Mouse (Mus musculus) megakaryocyte-erythroid progenitor cell, adult 5 weeks (primary cell): ENCODE measurements around the gene Gm11563. TPM values are rescaled to one million over a fixed set of nuclear protein-coding genes. Genes with fewer than 3 reads are reported as not detected.

ENCODE experiments used
- polyA plus RNA-seq: library from polyadenylated mRNA; stranded (reverse); fragments of >175 nt; gene quantifications from 2 replicates; pipeline ENCODE4 v1.2.3, GENCODE M21; 2012

Gm11563 gene
- polyA plus RNA-seq = not detected in 2 replicates

DNA sequence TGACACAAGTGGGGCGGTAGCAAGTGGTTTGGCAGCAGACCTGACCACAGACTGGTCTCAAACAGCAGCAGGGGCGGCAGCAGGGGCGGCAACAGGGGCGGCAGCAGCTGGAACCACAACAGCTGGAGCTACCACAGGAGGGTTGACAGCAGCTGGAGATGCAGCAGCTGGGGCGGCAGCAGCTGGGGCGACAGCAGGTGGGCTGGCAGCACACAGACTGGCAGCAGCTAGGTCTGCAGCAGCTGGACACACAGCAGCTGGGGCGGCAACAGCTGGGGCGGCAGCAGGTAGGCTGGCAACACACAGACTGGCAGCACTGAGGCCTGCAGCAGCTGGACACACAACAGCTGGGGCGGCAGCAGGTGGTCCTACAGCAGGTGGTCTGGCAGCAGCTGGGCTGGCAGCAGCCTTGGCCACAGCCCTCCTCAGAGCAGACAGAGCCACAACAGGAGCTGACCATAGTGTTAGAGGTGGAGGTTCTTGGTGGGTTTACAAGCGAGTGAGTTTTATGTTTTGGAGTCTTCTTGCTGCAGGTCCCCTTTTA lies at the start of gene Gm11563:
Gm11563 (minus strand) TSS at position 494 of the 544 bp plus-strand sequence.

DNA sequence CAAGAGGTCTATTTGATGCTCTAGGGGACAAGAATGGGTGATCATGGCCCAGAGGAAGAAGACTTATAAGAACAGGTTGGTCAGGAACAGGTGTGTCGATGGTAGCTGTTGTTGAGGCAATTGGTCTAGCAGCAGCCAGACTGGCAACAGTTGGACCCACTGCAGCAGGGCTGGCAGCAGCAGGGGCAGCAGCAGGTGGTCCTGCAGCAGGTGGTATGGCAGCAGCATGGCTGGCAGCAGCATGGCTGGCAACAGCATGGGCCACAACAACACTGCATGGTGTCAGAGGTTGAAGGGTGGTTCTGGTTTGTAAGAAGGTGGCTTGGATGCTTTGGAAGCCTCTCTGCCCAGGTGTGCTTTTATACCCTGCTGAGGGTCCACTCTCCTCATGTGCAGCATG lies 31.7 kb upstream of the Gm11563 start, which contains the start of gene Gm14190:
Gm14190 (minus strand) TSS at position 278 of the 400 bp plus-strand sequence.

DNA sequence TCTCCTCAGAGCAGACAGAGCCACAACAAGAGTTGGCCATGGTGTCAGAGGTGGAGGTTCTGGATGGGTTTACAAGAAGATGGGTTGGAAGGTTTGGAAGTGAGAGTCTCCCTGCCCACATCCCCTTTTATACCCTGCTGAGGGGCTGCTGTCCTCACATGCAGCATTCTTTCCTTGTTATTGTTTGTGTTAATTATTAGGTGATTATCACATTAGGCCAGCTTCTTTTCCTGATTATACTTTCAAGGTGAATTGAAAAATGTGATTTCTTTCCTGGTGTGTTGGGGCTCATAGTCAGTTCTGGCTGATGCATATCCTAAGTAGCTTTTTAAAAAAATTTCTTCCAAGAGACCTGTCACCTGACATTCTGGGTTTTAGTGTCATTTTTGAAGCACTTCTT lies 7.1 kb upstream of the Gm11563 start, which contains the start of gene Krtap4-6:
Krtap4-6 (minus strand) TSS at position 101 of the 400 bp plus-strand sequence.

DNA sequence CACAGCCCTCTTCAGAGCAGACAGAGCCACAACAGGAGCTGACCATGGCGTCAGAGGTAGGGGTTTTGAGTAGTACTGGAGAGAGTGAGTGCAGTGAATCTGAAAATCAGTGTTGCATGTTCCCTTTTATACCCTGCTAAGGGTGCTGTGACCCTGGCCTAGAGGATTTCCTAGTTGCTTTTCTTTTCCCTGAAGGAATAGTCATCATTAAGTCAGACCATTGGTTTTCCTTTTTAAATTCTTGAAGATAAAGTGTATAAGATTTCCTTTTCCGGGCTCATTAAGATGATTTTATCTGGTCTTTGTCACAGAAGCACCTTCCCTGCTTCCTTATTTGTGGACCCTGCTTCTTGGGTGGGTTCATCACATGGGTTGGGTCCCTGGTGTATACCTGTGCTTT lies 8.6 kb downstream of the Gm11563 start, which contains the start of gene Gm11555:
Gm11555 (minus strand) TSS at position 101 of the 400 bp plus-strand sequence.

DNA sequence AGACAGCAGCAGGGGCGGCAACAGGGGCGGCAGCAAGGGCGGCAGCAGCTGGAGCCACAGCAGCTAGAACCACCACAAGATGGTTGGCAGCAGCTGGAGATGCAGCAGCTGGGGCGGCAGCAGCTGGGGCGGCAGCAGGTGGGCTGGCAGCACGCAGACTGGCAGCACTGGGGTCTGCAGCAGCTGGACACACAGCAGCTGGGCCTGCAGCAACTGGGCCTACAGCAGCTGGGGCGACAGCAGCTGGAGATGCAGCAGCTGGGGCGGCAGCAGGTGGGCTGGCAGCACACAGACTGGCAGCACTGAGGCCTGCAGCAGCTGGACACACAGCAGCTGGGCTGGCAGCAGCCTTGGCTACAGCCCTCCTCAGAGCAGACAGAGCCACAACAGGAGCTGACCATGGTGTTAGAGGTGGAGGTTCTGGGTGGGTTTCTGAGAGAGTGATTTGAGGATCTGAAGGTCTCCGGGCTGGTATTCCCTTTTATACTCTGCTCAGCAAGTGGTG lies 15.1 kb downstream of the Gm11563 start, which contains the start of gene Krtap4-7:
Krtap4-7 (minus strand) TSS at position 455 of the 505 bp plus-strand sequence.

DNA sequence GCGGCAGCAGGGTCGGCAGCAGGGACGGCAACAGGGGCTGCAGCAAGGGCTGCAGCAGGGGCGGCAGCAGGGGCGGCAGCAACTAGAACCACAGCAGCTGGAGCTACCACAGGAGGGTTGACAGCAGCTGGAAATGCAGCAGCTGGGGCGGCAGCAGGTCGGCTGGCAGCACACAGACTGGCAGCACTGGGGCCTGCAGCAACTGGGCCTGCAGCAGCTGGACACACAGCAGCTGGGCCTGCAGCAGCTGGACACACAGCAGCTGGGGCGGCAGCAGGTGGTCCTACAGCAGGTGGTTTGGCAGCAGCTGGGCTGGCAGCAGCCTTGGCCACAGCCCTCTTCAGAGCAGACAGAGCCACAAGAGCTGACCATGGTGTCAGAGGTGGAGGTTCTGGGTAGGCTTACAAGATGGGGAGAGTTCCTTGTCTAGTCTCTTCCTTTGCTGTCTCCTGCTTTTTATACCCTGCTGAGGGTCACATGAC lies 24.1 kb downstream of the Gm11563 start, which contains the start of gene Krtap4-2:
Krtap4-2 (minus strand) TSS at position 432 of the 482 bp plus-strand sequence.

DNA sequence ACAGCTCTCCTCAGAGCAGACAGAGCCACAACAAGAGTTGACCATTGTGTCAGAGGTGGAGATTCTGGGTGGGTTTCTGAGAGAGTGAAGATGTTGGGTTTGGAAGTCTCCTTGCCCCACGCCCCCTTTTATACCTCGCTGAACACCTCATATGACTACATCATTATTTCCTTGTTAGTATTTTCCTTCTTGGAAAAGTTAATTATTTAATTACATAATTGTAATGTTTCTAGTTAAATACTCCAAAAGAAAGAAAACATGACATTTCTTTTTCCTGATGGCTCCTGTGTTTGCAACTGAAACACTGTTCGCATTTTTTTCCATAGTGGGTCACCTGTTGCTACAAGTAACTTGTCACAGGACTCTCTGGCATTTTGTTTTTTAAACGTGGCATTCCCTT lies 30.6 kb downstream of the Gm11563 start, which contains the start of gene Krtap4-1:
Krtap4-1 (minus strand) TSS at position 101 of the 400 bp plus-strand sequence.

DNA sequence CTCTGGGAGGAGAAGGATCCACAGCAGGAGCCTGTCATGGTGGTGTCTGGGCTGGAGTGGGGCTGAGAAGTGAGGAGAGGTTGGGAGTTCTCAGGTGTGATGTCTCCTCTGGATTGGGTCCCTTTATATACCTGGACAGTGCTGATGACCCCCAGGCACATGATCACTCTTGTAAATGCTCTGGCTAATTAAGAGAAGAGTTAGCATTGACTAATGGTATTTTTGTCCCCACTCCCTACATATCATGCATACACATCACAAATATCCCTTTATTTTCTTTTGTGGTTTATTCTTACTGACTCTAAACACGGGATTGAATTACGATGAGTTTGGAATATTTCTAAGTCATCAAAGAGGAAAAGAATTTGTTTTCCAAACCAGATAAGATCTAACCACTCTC lies 38.4 kb downstream of the Gm11563 start, which contains the start of gene Gm11562:
Gm11562 (minus strand) TSS at position 101 of the 400 bp plus-strand sequence.

DNA sequence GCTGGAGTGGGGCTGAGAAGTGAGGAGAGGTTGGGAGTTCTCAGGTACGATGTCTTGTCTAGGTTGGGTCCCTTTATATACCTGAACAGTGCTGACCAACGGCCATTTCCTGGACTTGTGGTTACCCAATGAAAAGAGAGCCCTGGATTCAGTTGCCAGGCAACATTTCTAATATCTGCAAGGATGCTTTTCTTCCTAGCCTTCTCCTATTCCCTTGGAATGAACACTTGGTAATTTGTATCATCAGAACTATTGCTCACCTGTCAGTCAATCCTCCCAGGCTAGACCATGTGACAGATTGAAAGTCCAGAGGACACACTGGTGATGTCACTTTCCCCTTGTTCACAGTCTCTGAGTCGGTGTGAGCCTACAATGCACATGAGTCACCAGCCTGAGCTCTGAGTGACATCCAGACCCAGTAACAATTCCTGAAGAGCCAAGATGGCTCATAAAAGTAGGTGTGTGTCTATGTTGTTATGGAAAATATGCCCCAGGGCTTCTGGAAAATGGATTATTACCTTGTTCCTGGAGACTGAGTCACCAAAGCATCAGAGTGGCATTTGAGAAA lies 43.9 kb downstream of the Gm11563 start, which contains the start of gene Krtap2-4:
Krtap2-4 (minus strand) TSS at position 51 of the 568 bp plus-strand sequence.

DNA sequence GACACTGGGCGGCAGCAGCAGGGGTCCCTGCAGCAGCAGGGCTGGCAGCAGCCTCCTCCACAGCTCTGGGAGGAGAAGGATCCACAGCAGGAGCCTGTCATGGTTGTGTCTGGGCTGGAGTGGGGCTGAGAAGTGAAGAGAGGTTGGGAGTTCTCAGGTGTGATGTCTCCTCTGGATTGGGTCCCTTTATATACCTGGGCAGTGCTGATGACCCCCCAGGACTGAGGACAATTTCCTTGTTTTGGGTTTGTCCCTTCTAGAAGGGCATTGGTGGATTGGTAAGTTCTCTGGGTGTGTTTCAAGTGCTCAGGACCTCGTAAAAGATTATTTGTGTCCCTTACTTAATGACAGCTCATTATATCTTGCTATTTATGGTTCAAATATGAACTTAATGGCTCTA lies 48.7 kb downstream of the Gm11563 start, which contains the start of gene Gm11937:
Gm11937 (minus strand) TSS at position 101 of the 400 bp plus-strand sequence.

Other genes starting within 250 kb of the Gm11563 start
- not detected in 2 replicates for gene Krt12, start 236.7 kb downstream of the Gm11563 start, polyA plus RNA-seq
- not detected in 2 replicates for gene Krt20, start 220.8 kb downstream of the Gm11563 start, polyA plus RNA-seq
- gene Krt23, start 165.8 kb downstream of the Gm11563 start, polyA plus RNA-seq = not detected in 2 replicates
- not detected in 2 replicates for gene Krt39, start 137.6 kb downstream of the Gm11563 start, polyA plus RNA-seq
- gene Krt40, start 115.8 kb downstream of the Gm11563 start, polyA plus RNA-seq = not detected in 2 replicates
- gene Krtap3-3, start 108.1 kb downstream of the Gm11563 start, polyA plus RNA-seq = not detected in 2 replicates
- gene Krtap3-2, start 102.1 kb downstream of the Gm11563 start, polyA plus RNA-seq = not detected in 2 replicates
- gene Gm11939, start 99.5 kb downstream of the Gm11563 start, polyA plus RNA-seq = not detected in 2 replicates
- gene Krtap3-1, start 92.3 kb downstream of the Gm11563 start, polyA plus RNA-seq = not detected in 2 replicates
- gene Krtap1-5, start 77.9 kb downstream of the Gm11563 start, polyA plus RNA-seq = not detected in 2 replicates
- gene Krtap1-4, start 75.3 kb downstream of the Gm11563 start, polyA plus RNA-seq = not detected in 2 replicates
- gene Krtap1-3, start 67.6 kb downstream of the Gm11563 start, polyA plus RNA-seq = not detected in 2 replicates
- not detected in 2 replicates for gene Krtap9-3, start 60.9 kb downstream of the Gm11563 start, polyA plus RNA-seq
- gene Gm11938, start 55.7 kb downstream of the Gm11563 start, polyA plus RNA-seq = not detected in 2 replicates
- not detected in 2 replicates for gene Gm11937, start 48.8 kb downstream of the Gm11563 start, polyA plus RNA-seq
- gene Krtap2-4, start 44.1 kb downstream of the Gm11563 start, polyA plus RNA-seq = not detected in 2 replicates
- gene Gm11562, start 38.5 kb downstream of the Gm11563 start, polyA plus RNA-seq = not detected in 2 replicates
- 0.11 TPM in 1 of 2 replicates, not detected in the other for gene Krtap4-1, start 30.7 kb downstream of the Gm11563 start, polyA plus RNA-seq
- not detected in 2 replicates for gene Krtap4-2, start 23.9 kb downstream of the Gm11563 start, polyA plus RNA-seq
- not detected in 2 replicates for gene Krtap4-7, start 14.9 kb downstream of the Gm11563 start, polyA plus RNA-seq
- not detected in 2 replicates for gene Gm11555, start 8.7 kb downstream of the Gm11563 start, polyA plus RNA-seq
- 0.08 TPM in 1 of 2 replicates, not detected in the other for gene Krtap4-6, start 7.0 kb upstream of the Gm11563 start, polyA plus RNA-seq
- gene Gm14190, start 31.8 kb upstream of the Gm11563 start, polyA plus RNA-seq = not detected in 2 replicates
- not detected in 2 replicates for gene Gm14180, start 75.3 kb upstream of the Gm11563 start, polyA plus RNA-seq
- not detected in 2 replicates for gene Gm11595, start 114.0 kb upstream of the Gm11563 start, polyA plus RNA-seq
- gene Krtap4-8, start 121.7 kb upstream of the Gm11563 start, polyA plus RNA-seq = not detected in 2 replicates
- not detected in 2 replicates for gene Krtap4-9, start 126.2 kb upstream of the Gm11563 start, polyA plus RNA-seq
- not detected in 2 replicates for gene Gm11596, start 134.5 kb upstream of the Gm11563 start, polyA plus RNA-seq
- not detected in 2 replicates for gene Gm11569, start 140.0 kb upstream of the Gm11563 start, polyA plus RNA-seq
- not detected in 2 replicates for gene Gm11554, start 145.5 kb upstream of the Gm11563 start, polyA plus RNA-seq
- gene Krtap4-13, start 150.9 kb upstream of the Gm11563 start, polyA plus RNA-seq = not detected in 2 replicates
- not detected in 2 replicates for gene Gm11564, start 156.7 kb upstream of the Gm11563 start, polyA plus RNA-seq
- gene 2300003K06Rik, start 179.1 kb upstream of the Gm11563 start, polyA plus RNA-seq = not detected in 2 replicates
- gene Krtap4-16, start 192.6 kb upstream of the Gm11563 start, polyA plus RNA-seq = not detected in 2 replicates
- gene Gm11568, start 199.0 kb upstream of the Gm11563 start, polyA plus RNA-seq = not detected in 2 replicates
- gene Gm11559, start 205.5 kb upstream of the Gm11563 start, polyA plus RNA-seq = not detected in 2 replicates
- gene Krtap9-1, start 214.4 kb upstream of the Gm11563 start, polyA plus RNA-seq = not detected in 2 replicates
- gene Gm11567, start 220.2 kb upstream of the Gm11563 start, polyA plus RNA-seq = not detected in 2 replicates
- gene Krtap31-1, start 249.0 kb upstream of the Gm11563 start, polyA plus RNA-seq = not detected in 2 replicates